Mouse (Mus musculus): ENCODE measurements around the gene Gm5788. TPM values are rescaled to one million over a fixed set of nuclear protein-coding genes. Genes with fewer than 3 reads are reported as not detected.
"Not testable (repeated sequence)": the region's sequence is repeated elsewhere in the genome, so short reads cannot be mapped to it uniquely, and the experiment has no call there.

The Gm5788 gene
- total RNA-seq (2014; rRNA removed): not detected in 2 replicates
- polyA plus RNA-seq (2015; fragmentation: Nextera tagmentation; extraction: Ambion mirVana): not detected in 2 replicates

DNA sequence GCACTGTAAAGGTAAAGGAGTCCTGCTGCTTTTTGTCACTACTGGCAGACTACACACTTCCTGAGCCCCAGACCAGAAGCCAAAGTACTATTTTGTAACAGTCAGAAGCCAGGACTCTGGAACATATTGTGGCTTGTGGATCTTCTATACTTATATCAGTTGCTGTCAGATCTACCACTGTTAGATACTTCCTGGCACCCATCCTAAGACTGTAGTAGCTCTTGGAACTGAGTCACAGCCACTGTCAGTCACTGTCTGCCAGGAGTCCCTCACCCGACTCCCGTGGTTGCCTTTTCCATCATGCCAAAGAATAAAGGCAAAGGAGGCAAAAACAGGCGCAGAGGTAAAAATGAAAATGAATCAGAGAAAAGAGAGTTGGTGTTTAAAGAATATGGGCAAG, at the start of gene Gm5788:
Gene Gm5788 (plus strand): TSS at position 301 of the 400 bp plus-strand sequence.
- not testable (repeated sequence) for H3K36me3 ChIP-seq (ENCODE audit: insufficient read depth); H3K4me1 ChIP-seq (ENCODE audit: insufficient read depth); H3K4me3 ChIP-seq (ENCODE audit: low read depth, low read length); H3K27ac ChIP-seq (ENCODE audit: low read depth, low read length); H3K9me3 ChIP-seq (ENCODE audit: low read length); ATAC-seq; H3K27me3 ChIP-seq (ENCODE audit: insufficient read depth, low read length); DNase-seq; H3K9ac ChIP-seq; H3K4me2 ChIP-seq (ENCODE audit: low read depth)
- 84% methylated on average over 3 of the region's 3 CpGs for WGBS

DNA sequence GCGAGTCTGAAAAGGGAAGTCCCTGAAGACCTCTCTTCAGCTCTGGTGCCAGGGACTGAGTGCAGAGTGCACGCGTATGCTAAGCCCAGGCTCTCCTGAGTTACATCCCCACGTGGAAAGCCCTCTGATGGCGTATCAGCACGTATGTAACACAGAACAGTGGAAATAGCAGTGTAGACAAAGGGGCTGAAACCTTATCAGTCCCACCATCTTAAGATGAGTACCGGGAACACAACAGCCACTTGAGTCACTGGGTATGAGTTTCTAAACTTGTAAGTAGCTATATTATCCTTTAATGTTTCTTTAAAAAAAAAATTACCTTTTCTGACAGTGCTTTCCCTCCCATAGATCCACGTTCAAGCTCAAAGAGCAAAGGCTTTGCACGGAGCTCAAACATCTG, 45.1 kb upstream of the Gm5788 start:
- no peak overlapping the region for H3K4me2 ChIP-seq (ENCODE audit: low read depth)
- whole genome bisulfite sequencing: 89% methylated on average over 9 of the region's 9 CpGs
- no peak for TF ChIP-seq CTCF (IDR thresholded peaks at IDR 0.05; ENCODE audit: low read depth)

DNA sequence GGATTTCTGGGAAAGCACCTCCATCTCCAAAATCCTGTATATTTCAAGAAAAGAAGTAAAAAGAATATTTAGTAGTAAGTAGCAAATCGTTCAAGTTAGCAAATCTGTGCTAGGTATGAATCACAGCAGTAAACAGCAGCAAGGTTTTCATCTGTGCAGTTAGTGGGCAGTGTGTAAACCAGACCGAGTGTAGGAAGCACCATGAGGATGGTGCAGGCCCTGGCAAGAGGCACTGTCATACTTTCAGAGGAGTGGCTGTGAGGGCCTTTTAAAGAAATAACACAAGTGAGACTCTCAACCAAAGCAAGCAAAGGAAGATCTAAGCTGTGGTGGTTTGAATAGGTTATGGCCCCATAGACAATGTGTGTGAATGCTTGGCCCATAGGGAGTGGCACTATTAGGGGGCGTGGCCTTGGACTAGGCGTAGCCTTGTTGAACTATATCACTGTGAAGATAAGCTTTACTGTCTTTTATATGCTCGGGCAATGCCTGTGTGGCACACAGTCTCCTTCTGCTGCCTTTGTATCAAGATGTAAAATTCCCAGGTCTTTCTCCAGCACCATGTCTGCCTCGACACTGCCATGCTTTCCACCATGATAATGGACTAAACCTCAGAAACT, 29.7 kb upstream of the Gm5788 start:
- H3K4me3 ChIP-seq (ENCODE audit: low read depth, low read length): no peak overlapping the region
- WGBS: 89% methylated on average over 6 of the region's 6 CpGs
- no peak overlapping the region for H3K4me2 ChIP-seq (ENCODE audit: low read depth)
- H3K9me3 ChIP-seq (ENCODE audit: low read length): no peaks in the 10 kb centered on the region
- ATAC-seq: no peak
- TF ChIP-seq CTCF (IDR thresholded peaks at IDR 0.05; ENCODE audit: low read depth): no peak
- DNase-seq: no peak
- peaks cover 62% of the 10 kb centered on the region for H3K36me3 ChIP-seq (ENCODE audit: insufficient read depth)
- H3K27ac ChIP-seq (ENCODE audit: low read depth, low read length): no peak overlapping the region
- H3K27me3 ChIP-seq (ENCODE audit: insufficient read depth, low read length): no peaks in the 10 kb centered on the region
- H3K4me1 ChIP-seq (ENCODE audit: insufficient read depth): no peaks in the 10 kb centered on the region
- no peak overlapping the region for H3K9ac ChIP-seq

More for the DNA sequence above, 45.1 kb upstream of the Gm5788 start:
- no peak overlapping the region for H3K9ac ChIP-seq
- H3K4me3 ChIP-seq (ENCODE audit: low read depth, low read length): no peak overlapping the region
- H3K27me3 ChIP-seq (ENCODE audit: insufficient read depth, low read length): no peaks in the 10 kb centered on the region
- 0 out of 2 replicates have a peak, but pooled peaks cover 6% of the 10 kb centered on the region for H3K4me1 ChIP-seq (ENCODE audit: insufficient read depth)
- no peak overlapping the region for H3K27ac ChIP-seq (ENCODE audit: low read depth, low read length)
- H3K36me3 ChIP-seq (ENCODE audit: insufficient read depth): peaks cover 70% of the 10 kb centered on the region
- no peak for ATAC-seq
- DNase-seq: no peak
- no peaks in the 10 kb centered on the region for H3K9me3 ChIP-seq (ENCODE audit: low read length)

DNA sequence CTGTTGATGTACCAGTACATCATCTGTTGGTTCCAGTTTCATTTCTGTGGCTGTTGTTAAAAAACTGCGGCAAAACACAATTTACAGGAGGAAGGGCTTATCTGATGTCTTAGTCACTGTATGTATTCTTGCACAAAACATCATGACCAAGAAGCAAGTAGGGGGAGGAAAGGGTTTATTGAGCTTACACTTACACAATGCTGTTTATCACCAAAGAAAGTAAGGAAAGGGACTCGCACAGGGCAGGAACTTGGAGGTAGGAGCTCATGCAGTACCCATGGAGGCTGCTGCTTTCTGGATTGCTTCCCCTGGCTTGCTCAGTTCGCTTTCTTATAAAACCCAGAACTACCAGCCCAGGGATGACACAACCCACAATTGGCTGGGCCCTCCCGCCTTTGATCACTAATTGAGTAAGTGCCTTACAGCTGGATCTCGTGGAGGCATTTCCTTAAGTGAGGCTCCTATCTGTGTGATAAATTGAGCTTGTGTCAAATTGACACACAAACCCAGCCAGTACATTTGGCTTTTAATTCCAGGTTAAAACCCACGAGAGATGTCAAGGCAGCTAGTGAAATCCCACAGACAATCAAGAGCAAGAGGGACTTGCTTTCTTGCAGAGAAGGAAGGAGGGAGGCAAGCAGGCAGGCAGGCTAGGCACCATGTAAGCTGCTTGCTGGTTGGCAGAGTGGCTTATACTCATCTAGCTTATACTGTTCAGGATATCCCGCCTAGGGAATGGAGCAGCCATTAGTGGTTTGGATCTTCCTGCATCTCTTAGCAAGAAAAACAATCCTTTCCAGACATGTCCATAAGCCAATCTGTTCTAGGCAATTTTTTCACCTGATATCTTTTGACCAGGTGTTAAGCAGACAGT, 24.0 kb upstream of the Gm5788 start:
- peaks cover 14% of the 10 kb centered on the region; the same call in 1 of the 2 replicates for H3K36me3 ChIP-seq (ENCODE audit: insufficient read depth)
- no peaks in the 10 kb centered on the region for H3K9me3 ChIP-seq (ENCODE audit: low read length)
- H3K4me2 ChIP-seq (ENCODE audit: low read depth): peak overlapping the region; percentile 57
- H3K4me3 ChIP-seq (ENCODE audit: low read depth, low read length): peak overlapping the region; percentile 81; the same call in 1 of the 2 replicates
- H3K27ac ChIP-seq (ENCODE audit: low read depth, low read length): no peak overlapping the region
- TF ChIP-seq CTCF (IDR thresholded peaks at IDR 0.05; ENCODE audit: low read depth): no peak
- H3K27me3 ChIP-seq (ENCODE audit: insufficient read depth, low read length): no peaks in the 10 kb centered on the region; the same call in 1 of the 2 replicates
- 70% methylated on average over 7 of the region's 7 CpGs for WGBS
- ATAC-seq (no peak), DNase-seq (no peak)
- no peaks in the 10 kb centered on the region for H3K4me1 ChIP-seq (ENCODE audit: insufficient read depth)
- no peak overlapping the region for H3K9ac ChIP-seq

- Histone ChIP-seq H3K9ac (peak overlapping the region; percentile 98), H3K4me2 (ENCODE audit: low read depth) (peak overlapping the region; percentile 57), H3K4me3 (ENCODE audit: low read depth, low read length) (peak overlapping the region; percentile 81), H3K27me3 (ENCODE audit: insufficient read depth, low read length) (no peaks in the 10 kb centered on the region; the same call in 1 of the 2 replicates), H3K9me3 (ENCODE audit: low read length) (no peaks in the 10 kb centered on the region), H3K36me3 (ENCODE audit: insufficient read depth) (peaks cover 14% of the 10 kb centered on the region; the same call in 1 of the 2 replicates), H3K27ac (ENCODE audit: low read depth, low read length) (peak overlapping the region; percentile 95), H3K4me1 (ENCODE audit: insufficient read depth) (no peaks in the 10 kb centered on the region)
- no peak for ATAC-seq
- DNase-seq: no peak
- under 1% methylated on average over 19 of the region's 19 CpGs for WGBS
- no peak for TF ChIP-seq CTCF (IDR thresholded peaks at IDR 0.05; ENCODE audit: low read depth)
These were observed 23.0 kb upstream of the Gm5788 start for GRCm38 (mm10) chr12:87471421-87471963.

GRCm38 (mm10) chr12:87471964-87472786, 22.3 kb upstream of the Gm5788 start, which contains the start of gene Snw1:
Snw1 (minus strand) TSS chr12:87472274.
- H3K4me3 ChIP-seq (ENCODE audit: low read depth, low read length): peak within 1 kb of the TSS; percentile 81
- whole genome bisulfite sequencing: 2% methylated on average over 45 of the region's 45 CpGs
- H3K9ac ChIP-seq: peak within 1 kb of the TSS; percentile 98
- TF ChIP-seq CTCF (IDR thresholded peaks at IDR 0.05; ENCODE audit: low read depth): 0 out of 2 replicates have a peak, but pooled peaks have one; percentile 17
- ATAC-seq (peak; percentile 99), DNase-seq (peak; percentile 98)
- H3K27ac ChIP-seq (ENCODE audit: low read depth, low read length): peak within 1 kb of the TSS; percentile 95
- peak within 1 kb of the TSS; percentile 57 for H3K4me2 ChIP-seq (ENCODE audit: low read depth)
- H3K9me3 ChIP-seq (ENCODE audit: low read length): no peaks in the 10 kb centered on the region
- no peaks in the 10 kb centered on the region for H3K4me1 ChIP-seq (ENCODE audit: insufficient read depth)
- peaks cover 14% of the 10 kb centered on the region; the same call in 1 of the 2 replicates for H3K36me3 ChIP-seq (ENCODE audit: insufficient read depth)
- H3K27me3 ChIP-seq (ENCODE audit: insufficient read depth, low read length): no peaks in the 10 kb centered on the region; the same call in 1 of the 2 replicates

All from forebrain, postnatal 0 days (tissue).